Mouse (Mus musculus) testis, adult 2 months (tissue): Measurements from ENCODE around the gene Gnaq.

Source experiments
- CTCF ChIP-seq: fragments of 200-500 bp; IDR thresholded peaks from 2 replicates; pipeline ENCODE4 v1.5.1; 2012; ENCODE audit warnings: low read depth, mild to moderate bottlenecking, inconsistent platforms, low read length, moderate library complexity; ENCODE audit not compliant: control insufficient read depth, insufficient read depth, insufficient replicate concordance
- POLR2A ChIP-seq: fragments of 200-500 bp; IDR thresholded peaks from 2 replicates; pipeline ENCODE4 v1.6.1; 2012; ENCODE audit warnings: low read depth, mild to moderate bottlenecking, inconsistent platforms, low read length, moderate library complexity; ENCODE audit not compliant: control insufficient read depth

- TF ChIP-seq POLR2A, result no peak
- no peak for TF ChIP-seq CTCF
Observed at GRCm38 (mm10) chr19:16260973-16261372, 128.3 kb downstream of the Gnaq start.
